Mouse (Mus musculus): ENCODE measurements at regions not wholly inside any gene's neighbourhood (a gene's known extent, or its start where the extent isn't known, plus 50 kb on each side); places are given as distances from the start of the nearest gene placed in this dataset.

DNA sequence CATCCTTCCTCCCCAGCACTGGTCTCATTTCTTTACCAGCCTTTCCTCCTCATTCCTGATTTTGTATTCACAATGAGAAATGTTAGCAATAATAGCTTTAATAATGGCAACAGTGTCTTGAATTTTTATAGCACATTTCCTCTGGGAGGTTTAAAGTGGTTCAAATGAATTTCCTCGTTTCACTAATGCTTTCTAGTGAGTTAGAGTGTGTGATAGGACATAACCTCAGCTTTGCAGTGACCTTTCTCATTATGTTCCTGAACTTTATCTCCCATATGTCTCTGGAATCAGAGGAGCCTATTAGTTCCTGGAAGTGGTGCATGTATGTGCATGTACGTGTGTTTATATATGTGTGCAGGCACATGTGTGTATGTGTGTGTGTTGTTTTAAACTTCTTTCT is 93.2 kb upstream of the 2610001J05Rik start:
- 64% methylated on average over 2 of the region's 2 CpGs for WGBS
- Histone ChIP-seq H3K27ac (ENCODE audit: insufficient read depth, low read depth, low read length) (no peak overlapping the region), H3K4me3 (ENCODE audit: insufficient read depth, low read depth, low read length) (no peak overlapping the region), H3K36me3 (ENCODE audit: control insufficient read depth, insufficient read depth, low read length) (no peaks in the 10 kb centered on the region), H3K27me3 (replicated peaks; ENCODE audit: control insufficient read depth, insufficient read depth, low read length) (no peaks in the 10 kb centered on the region), H3K4me1 (ENCODE audit: control insufficient read depth, insufficient read depth, low read length) (no peaks in the 10 kb centered on the region)
- DNase-seq = no peak
- TF ChIP-seq CTCF (conservative IDR thresholded peaks at IDR 0.05; ENCODE audit: insufficient read depth, insufficient read length, low read depth, low read length) (no peak), POLR2A (IDR thresholded peaks at IDR 0.05; ENCODE audit: low read depth, low read length) (no peak)

DNA sequence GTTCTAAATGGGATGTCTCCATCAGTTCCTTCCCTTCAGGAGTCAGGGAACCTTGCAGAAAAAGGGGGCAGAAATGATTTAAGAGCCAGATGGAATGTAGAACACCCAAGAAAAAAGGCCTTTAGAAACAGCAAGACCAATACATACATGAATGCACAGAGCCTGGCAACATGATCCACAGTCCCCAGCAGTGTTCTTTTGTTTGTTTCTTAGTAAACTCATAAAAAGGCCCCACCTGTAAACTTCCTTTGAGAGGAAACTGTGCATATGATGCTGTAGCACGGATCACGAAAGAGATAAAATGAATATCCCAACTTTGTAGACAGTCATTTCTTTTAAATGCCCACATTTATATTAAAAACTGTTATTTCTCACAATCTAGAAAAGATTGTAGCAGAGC is 92.7 kb upstream of the 2610001J05Rik start:
- Histone ChIP-seq H3K27me3 (replicated peaks; ENCODE audit: control insufficient read depth, insufficient read depth, low read length) (no peaks in the 10 kb centered on the region), H3K27ac (ENCODE audit: insufficient read depth, low read depth, low read length) (no peak overlapping the region), H3K4me1 (ENCODE audit: control insufficient read depth, insufficient read depth, low read length) (no peaks in the 10 kb centered on the region), H3K4me3 (ENCODE audit: insufficient read depth, low read depth, low read length) (no peak overlapping the region), H3K36me3 (ENCODE audit: control insufficient read depth, insufficient read depth, low read length) (no peaks in the 10 kb centered on the region)
- 85% methylated on average over 2 of the region's 2 CpGs for WGBS
- no peak for DNase-seq
- TF ChIP-seq POLR2A (IDR thresholded peaks at IDR 0.05; ENCODE audit: low read depth, low read length) (no peak), CTCF (conservative IDR thresholded peaks at IDR 0.05; ENCODE audit: insufficient read depth, insufficient read length, low read depth, low read length) (no peak)

GRCm38 (mm10) chr6:13949640-13950039 is 78.3 kb upstream of the 2610001J05Rik start:
- no peaks in the 10 kb centered on the region for H3K36me3 ChIP-seq (ENCODE audit: control insufficient read depth, insufficient read depth, low read length)
- H3K4me1 ChIP-seq (ENCODE audit: control insufficient read depth, insufficient read depth, low read length) = no peaks in the 10 kb centered on the region
- DNase-seq = no peak
- H3K27me3 ChIP-seq (replicated peaks; ENCODE audit: control insufficient read depth, insufficient read depth, low read length) = no peaks in the 10 kb centered on the region
- no peak overlapping the region for H3K4me3 ChIP-seq (ENCODE audit: insufficient read depth, low read depth, low read length)
- TF ChIP-seq POLR2A (IDR thresholded peaks at IDR 0.05; ENCODE audit: low read depth, low read length) = no peak
- no peak for TF ChIP-seq CTCF (conservative IDR thresholded peaks at IDR 0.05; ENCODE audit: insufficient read depth, insufficient read length, low read depth, low read length)
- WGBS = 58% methylated on average over 4 of the region's 4 CpGs
- H3K27ac ChIP-seq (ENCODE audit: insufficient read depth, low read depth, low read length) = no peak overlapping the region

DNA sequence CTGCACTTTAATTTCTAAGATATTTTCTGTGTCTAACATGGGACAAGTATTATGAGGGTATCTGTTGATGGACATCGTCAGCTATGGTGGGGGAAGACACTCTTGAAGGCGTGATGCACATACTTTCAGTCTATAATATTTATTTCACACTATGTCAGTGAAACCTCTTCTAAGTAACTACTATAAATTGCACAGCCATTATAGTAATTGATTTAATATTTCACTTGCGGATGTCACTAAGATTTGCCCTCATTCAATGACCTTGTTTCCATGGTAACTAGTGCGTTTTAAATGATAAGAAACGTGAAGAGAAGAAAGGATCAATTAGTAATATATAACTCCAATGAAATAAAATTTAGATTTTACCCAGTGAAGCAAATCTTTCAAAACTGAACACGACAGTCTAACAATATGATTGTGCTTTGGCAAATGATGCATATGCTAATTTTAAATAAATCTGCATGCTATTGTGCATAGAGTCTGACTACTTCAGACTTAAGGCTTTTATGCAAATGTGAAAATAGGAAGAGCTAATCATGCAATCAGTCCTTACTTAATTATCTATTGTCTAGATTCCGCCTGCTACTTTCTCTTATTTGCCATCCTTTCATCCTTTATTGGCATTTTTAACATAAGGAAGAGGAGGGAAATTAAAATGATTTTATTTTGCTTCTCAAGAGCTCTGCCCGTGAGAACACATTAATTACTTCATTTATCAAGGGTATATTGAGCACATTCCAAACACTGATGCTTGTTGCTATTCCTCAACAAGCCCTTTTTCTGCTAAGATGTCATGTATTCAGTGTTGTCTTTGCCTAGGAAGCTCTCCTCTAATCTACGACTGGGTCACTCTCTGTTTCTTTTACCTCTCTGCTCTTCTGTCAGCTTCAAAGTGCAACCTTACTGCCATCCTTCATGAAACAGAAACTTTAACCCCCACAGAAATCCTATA is 49.8 kb upstream of the 2610001J05Rik start:
- H3K36me3 ChIP-seq (ENCODE audit: control insufficient read depth, insufficient read depth, low read length) = no peaks in the 10 kb centered on the region
- WGBS = 80% methylated on average over 9 of the region's 9 CpGs
- H3K4me3 ChIP-seq (ENCODE audit: insufficient read depth, low read depth, low read length) = no peak overlapping the region
- DNase-seq = no peak
- TF ChIP-seq CTCF (conservative IDR thresholded peaks at IDR 0.05; ENCODE audit: insufficient read depth, insufficient read length, low read depth, low read length) (no peak), POLR2A (IDR thresholded peaks at IDR 0.05; ENCODE audit: low read depth, low read length) (no peak)
- no peaks in the 10 kb centered on the region for H3K4me1 ChIP-seq (ENCODE audit: control insufficient read depth, insufficient read depth, low read length)
- no peak overlapping the region for H3K27ac ChIP-seq (ENCODE audit: insufficient read depth, low read depth, low read length)
- H3K27me3 ChIP-seq (replicated peaks; ENCODE audit: control insufficient read depth, insufficient read depth, low read length) = no peaks in the 10 kb centered on the region

All from kidney, adult 2 months (tissue).